Mouse (Mus musculus) gastrocnemius, postnatal 14 days (tissue): ENCODE measurements at regions not wholly inside any gene's neighbourhood (a gene's known extent, or its start where the extent isn't known, plus 50 kb on each side); places are given as distances from the start of the nearest gene placed in this dataset.
"Not testable (repeated sequence)": the region's sequence is repeated elsewhere in the genome, so short reads cannot be mapped to it uniquely, and the experiment has no call there.

ENCODE experiments used
- DNase-seq: peaks from one replicate; pipeline ENCODE4 v3.0.0; 2021; ENCODE audit warnings: mixed read lengths
- intact Hi-C: fragments of 180-260 bp; cut with DNase I; formaldehyde crosslinking; loops from one replicate; pipeline ENCODE4 v1.15.1; 2025; ENCODE audit warnings: low total_unique reads

GRCm38 (mm10) chr12:117365876-117366275 is 150.4 kb upstream of the Rapgef5 start:
- DNase-seq = no peak
- intact Hi-C loops = no loop called here

GRCm38 (mm10) chr12:117378297-117378887 is 137.9 kb upstream of the Rapgef5 start:
- intact Hi-C loops = no loop called here
- DNase-seq = no peak

GRCm38 (mm10) chr12:117379103-117379850 is 137.0 kb upstream of the Rapgef5 start:
- intact Hi-C loops = no loop called here
- no peak for DNase-seq

GRCm38 (mm10) chr12:117380836-117381235 is 135.4 kb upstream of the Rapgef5 start:
- no peak for DNase-seq
- intact Hi-C loops = no loop called here

- DNase-seq, intact Hi-C loops: not testable (repeated sequence)
These were observed 133.6 kb upstream of the Rapgef5 start for GRCm38 (mm10) chr12:117382727-117383126.

- intact Hi-C loops = loop anchor here (5.0 kb wide), 1 partner anchor 382 kb away; no protein-coding TSS in a partner anchor
- DNase-seq = peak; percentile 70
These were observed 131.1 kb upstream of the Rapgef5 start for GRCm38 (mm10) chr12:117385072-117385666.

GRCm38 (mm10) chr12:117385697-117386096 is 130.6 kb upstream of the Rapgef5 start:
- no peak for DNase-seq
- intact Hi-C loops = loop anchor here (5.0 kb wide), 1 partner anchor 382 kb away; no protein-coding TSS in a partner anchor

GRCm38 (mm10) chr12:117386957-117387356 is 129.3 kb upstream of the Rapgef5 start:
- intact Hi-C loops = loop anchor here (5.0 kb wide), 1 partner anchor 380 kb away; no protein-coding TSS in a partner anchor
- no peak for DNase-seq

GRCm38 (mm10) chr12:117389516-117390347 is 126.5 kb upstream of the Rapgef5 start:
- intact Hi-C loops = loop anchor here (5.0 kb wide), 1 partner anchor 378 kb away; no protein-coding TSS in a partner anchor
- no peak for DNase-seq

GRCm38 (mm10) chr12:117397512-117397911 is 118.8 kb upstream of the Rapgef5 start:
- intact Hi-C loops = no loop called here
- no peak for DNase-seq

GRCm38 (mm10) chr12:117403513-117404156 is 112.6 kb upstream of the Rapgef5 start:
- intact Hi-C loops = loop anchor here (2.0 kb wide), 1 partner anchor 363 kb away; no protein-coding TSS in a partner anchor
- DNase-seq = peak; percentile 43

- intact Hi-C loops = no loop called here
- DNase-seq = no peak
These were observed 112.0 kb upstream of the Rapgef5 start for GRCm38 (mm10) chr12:117404157-117404752.

GRCm38 (mm10) chr12:117406832-117407231 is 109.4 kb upstream of the Rapgef5 start:
- intact Hi-C loops = no loop called here
- DNase-seq = no peak

- intact Hi-C loops = no loop called here
- peak; percentile 16 for DNase-seq
These were observed 105.7 kb upstream of the Rapgef5 start for GRCm38 (mm10) chr12:117410604-117411003.

- DNase-seq = peak; percentile 26
- intact Hi-C loops = no loop called here
These were observed 104.0 kb upstream of the Rapgef5 start for GRCm38 (mm10) chr12:117412257-117412656.

GRCm38 (mm10) chr12:117412779-117413505 is 103.3 kb upstream of the Rapgef5 start:
- intact Hi-C loops = no loop called here
- DNase-seq = no peak

GRCm38 (mm10) chr12:117414020-117414419 is 102.3 kb upstream of the Rapgef5 start:
- DNase-seq = no peak
- intact Hi-C loops = no loop called here

- intact Hi-C loops = no loop called here
- no peak for DNase-seq
These were observed 101.1 kb upstream of the Rapgef5 start for GRCm38 (mm10) chr12:117415146-117415545.
